Mouse (Mus musculus) ovary, postnatal 10 days (tissue): ENCODE measurements around the gene Syngr2.

Source experiments
- DNase-seq: peaks from one replicate; pipeline ENCODE4 v3.0.0; 2022; ENCODE audit warnings: low spot score

Syngr2 gene

GRCm38 (mm10) chr11:117809407-117810311, at the start of gene Syngr2, which contains the start of gene Gm20708:
TSS of gene Syngr2 (plus strand) at chr11:117809668.
TSS of gene Gm20708 (plus strand) at chr11:117809668.
- no peak for DNase-seq

GRCm38 (mm10) chr11:117760374-117761119, 48.9 kb upstream of the Syngr2 start:
- no peak for DNase-seq

- DNase-seq, result no peak
These were observed 47.7 kb upstream of the Syngr2 start for GRCm38 (mm10) chr11:117761801-117762200.

- no peak for DNase-seq
These were observed 47.2 kb upstream of the Syngr2 start for GRCm38 (mm10) chr11:117762246-117762645.

- no peak for DNase-seq
These were observed 45.1 kb upstream of the Syngr2 start for GRCm38 (mm10) chr11:117764319-117764718.

- DNase-seq, result no peak
These were observed 44.1 kb upstream of the Syngr2 start for GRCm38 (mm10) chr11:117765361-117765760.

GRCm38 (mm10) chr11:117766275-117766674, 43.2 kb upstream of the Syngr2 start:
- no peak for DNase-seq

- DNase-seq, result no peak
These were observed 40.5 kb upstream of the Syngr2 start for GRCm38 (mm10) chr11:117768725-117769682.

GRCm38 (mm10) chr11:117769683-117770047, 39.8 kb upstream of the Syngr2 start:
- no peak for DNase-seq

- DNase-seq, result no peak
These were observed 39.1 kb upstream of the Syngr2 start for GRCm38 (mm10) chr11:117770407-117770806.

GRCm38 (mm10) chr11:117772352-117772751, 37.1 kb upstream of the Syngr2 start:
- no peak for DNase-seq

GRCm38 (mm10) chr11:117774925-117775324, 34.5 kb upstream of the Syngr2 start:
- no peak for DNase-seq

- no peak for DNase-seq
These were observed 33.9 kb upstream of the Syngr2 start for GRCm38 (mm10) chr11:117775540-117775939.

GRCm38 (mm10) chr11:117776085-117776792, 33.2 kb upstream of the Syngr2 start:
- DNase-seq, result no peak

GRCm38 (mm10) chr11:117777111-117777510, 32.4 kb upstream of the Syngr2 start:
- DNase-seq, result no peak

- DNase-seq, result no peak
These were observed 31.4 kb upstream of the Syngr2 start for GRCm38 (mm10) chr11:117778031-117778430.

- DNase-seq, result no peak
These were observed 30.5 kb upstream of the Syngr2 start for GRCm38 (mm10) chr11:117778851-117779433.

GRCm38 (mm10) chr11:117779434-117780198, 29.9 kb upstream of the Syngr2 start:
- DNase-seq, result peak; percentile 49

GRCm38 (mm10) chr11:117780199-117780515, 29.3 kb upstream of the Syngr2 start:
- DNase-seq, result no peak

- DNase-seq, result peak; percentile 59
These were observed 28.8 kb upstream of the Syngr2 start for GRCm38 (mm10) chr11:117780582-117781111.
